ENCODE assay signal across 20 mouse cellular contexts in genomic region chr1:178989485-178989884, GRCm38 (mm10).
DNase-seq lines count a peak whose midpoint lies in the region; ATAC-seq and TF ChIP-seq lines count a peak whose summit lies in the region.
"Had no signal": no experiment of that assay in that cellular context is flagged by ENCODE, and none has a peak within 500 bp of the region (broad histone marks: within the 10 kb centered on the region; RNA-seq: fewer than 3 reads in every experiment).

No protein-coding gene starts in this region.

- H3K9me3 ChIP-seq in embryonic facial prominence, embryonic 13.5 days, result no peaks in the 10 kb centered on the region
- no peaks in the 10 kb centered on the region for H3K9me3 ChIP-seq in midbrain, embryonic 15.5 days
- H3K9me3 ChIP-seq: embryonic facial prominence, embryonic 15.5 days; forebrain, embryonic 10.5 days; heart, embryonic 15.5 days; midbrain, embryonic 12.5 days had no signal

- whole genome bisulfite sequencing in embryonic facial prominence, embryonic 13.5 days, result 81% methylated on average over 4 of the region's 4 CpGs
- WGBS in midbrain, embryonic 15.5 days, result 66% methylated on average over 4 of the region's 4 CpGs

- no peak overlapping the region for H3K9ac ChIP-seq in embryonic facial prominence, embryonic 13.5 days
- no peak overlapping the region for H3K9ac ChIP-seq in midbrain, embryonic 15.5 days
- H3K9ac ChIP-seq: embryonic facial prominence, embryonic 15.5 days; heart, embryonic 15.5 days; liver, embryonic 14.5 days; midbrain, embryonic 12.5 days had no signal

- H3K4me2 ChIP-seq in embryonic facial prominence, embryonic 13.5 days, result no peak overlapping the region
- H3K4me2 ChIP-seq in midbrain, embryonic 15.5 days, result no peak overlapping the region
- H3K4me2 ChIP-seq: embryonic facial prominence, embryonic 15.5 days; heart, embryonic 15.5 days; midbrain, embryonic 12.5 days had no signal

- TF ChIP-seq CTCF in layer of hippocampus, adult 2 months (conservative IDR thresholded peaks at IDR 0.05), result 0 out of 2 replicates have a peak, but pooled peaks have one; percentile 9
- TF ChIP-seq CTCF in brain, embryonic 14.5 days (IDR thresholded peaks at IDR 0.05; ENCODE audit: borderline replicate concordance, extremely low read depth, insufficient read depth, insufficient read length), result no peak

- no peaks in the 10 kb centered on the region for H3K36me3 ChIP-seq in embryonic facial prominence, embryonic 13.5 days
- no peaks in the 10 kb centered on the region for H3K36me3 ChIP-seq in midbrain, embryonic 15.5 days (replicated peaks)
- H3K36me3 ChIP-seq: embryonic facial prominence, embryonic 15.5 days; forebrain, embryonic 10.5 days; heart, embryonic 15.5 days; midbrain, embryonic 12.5 days had no signal

- no peak overlapping the region; the same call in 1 of the 2 replicates for H3K27ac ChIP-seq in layer of hippocampus, adult 2 months
- 0 out of 2 replicates have a peak overlapping the region, but pooled peaks have one; percentile 11 for H3K27ac ChIP-seq in embryonic facial prominence, embryonic 13.5 days
- peak overlapping the region; percentile 23; the same call in 1 of the 2 replicates for H3K27ac ChIP-seq in midbrain, embryonic 15.5 days
- H3K27ac ChIP-seq: embryonic facial prominence, embryonic 15.5 days; forebrain, embryonic 10.5 days; gastrocnemius, adult 2 months; heart, embryonic 15.5 days; kidney, postnatal 0 days; liver, embryonic 14.5 days; macrophage; midbrain, embryonic 12.5 days had no signal

- DNase-seq in layer of hippocampus, adult 2 months (ENCODE audit: low spot score in 2 of 2), result no peak
- no peak for DNase-seq in layer of hippocampus, postnatal 10 days (ENCODE audit: low spot score in 2 of 2)
- DNase-seq in brain, embryonic 14.5 days (ENCODE audit: low read depth), result peak; percentile 31
- DNase-seq in cerebellum, postnatal 10 days, result no peak
- DNase-seq: cerebellum, adult 8-10 months; gastrocnemius, adult 2 months; heart, adult 11 months; kidney, adult 11 months; layer of hippocampus, postnatal 36 days; right cerebral cortex, adult 18-20 months had no signal

- ATAC-seq in embryonic facial prominence, embryonic 13.5 days (ENCODE audit: insufficient number of reproducible peaks, insufficient read depth, low FRiP score, low TSS enrichment, low read depth), result no peak
- ATAC-seq in midbrain, embryonic 15.5 days (replicated peaks), result no peak
- no peak for ATAC-seq in inflammation-experienced regulatory T-cells, adult 6 months

- H3K4me1 ChIP-seq in embryonic facial prominence, embryonic 13.5 days, result peaks cover 31% of the 10 kb centered on the region
- peaks cover 12% of the 10 kb centered on the region; the same call in 1 of the 2 replicates for H3K4me1 ChIP-seq in midbrain, embryonic 15.5 days

- H3K4me3 ChIP-seq in layer of hippocampus, adult 2 months, result no peak overlapping the region
- H3K4me3 ChIP-seq in embryonic facial prominence, embryonic 13.5 days, result no peak overlapping the region
- H3K4me3 ChIP-seq in midbrain, embryonic 15.5 days, result no peak overlapping the region
- H3K4me3 ChIP-seq: embryonic facial prominence, embryonic 15.5 days; forebrain, embryonic 10.5 days; gastrocnemius, adult 2 months; heart, embryonic 15.5 days; midbrain, embryonic 12.5 days had no signal

- no peaks in the 10 kb centered on the region for H3K27me3 ChIP-seq in embryonic facial prominence, embryonic 13.5 days
- no peaks in the 10 kb centered on the region for H3K27me3 ChIP-seq in midbrain, embryonic 15.5 days (replicated peaks)
- H3K27me3 ChIP-seq: embryonic facial prominence, embryonic 15.5 days; heart, embryonic 15.5 days; midbrain, embryonic 12.5 days had no signal

- no peak for TF ChIP-seq POLR2A in brain, embryonic 14.5 days (IDR thresholded peaks at IDR 0.05; ENCODE audit: borderline replicate concordance, extremely low read depth, insufficient read depth, insufficient read length, poor library complexity, severe bottlenecking)
